Comparison of ENCODE assay signal across 9 mouse cellular contexts in genomic region chr2:94398138-94398970, GRCm38 (mm10). TPM values are rescaled to one million over a fixed set of nuclear protein-coding genes. Genes with fewer than 3 reads are reported as not detected.
DNase-seq lines count a peak whose midpoint lies in the region; ATAC-seq lines count a peak whose summit lies in the region.
"Had no signal": no experiment of that assay in that cellular context is flagged by ENCODE, and none has a peak within 500 bp of the region (broad histone marks: within the 10 kb centered on the region; RNA-seq: fewer than 3 reads in every experiment).

No protein-coding gene starts in this region.

- H3K9me3 ChIP-seq in forebrain, embryonic 14.5 days (replicated peaks; ENCODE audit: control insufficient read depth, low read length) = no peaks in the 10 kb centered on the region
- no peaks in the 10 kb centered on the region for H3K9me3 ChIP-seq in forebrain, embryonic 12.5 days
- no peaks in the 10 kb centered on the region for H3K9me3 ChIP-seq in heart, embryonic 15.5 days (replicated peaks)
- no peaks in the 10 kb centered on the region for H3K9me3 ChIP-seq in neural tube, embryonic 15.5 days (replicated peaks)
- H3K9me3 ChIP-seq: limb, embryonic 13.5 days had no signal

- peak overlapping the region; percentile 27; the same call in 1 of the 2 replicates for H3K27ac ChIP-seq in forebrain, embryonic 14.5 days (ENCODE audit: low read depth, low read length)
- no peak overlapping the region for H3K27ac ChIP-seq in forebrain, embryonic 12.5 days
- H3K27ac ChIP-seq in heart, embryonic 15.5 days = peak overlapping the region; percentile 43; the same call in 1 of the 2 replicates
- H3K27ac ChIP-seq in neural tube, embryonic 15.5 days (replicated peaks) = peak overlapping the region; percentile 60
- H3K27ac ChIP-seq: limb, embryonic 13.5 days had no signal

- peak; percentile 90 for ATAC-seq in forebrain, embryonic 14.5 days
- ATAC-seq in forebrain, embryonic 12.5 days (ENCODE audit: low FRiP score) = no peak
- no peak for ATAC-seq in heart, embryonic 15.5 days (replicated peaks; ENCODE audit: insufficient number of reproducible peaks, insufficient read depth, low FRiP score, low read depth)
- peak; percentile 81 for ATAC-seq in neural tube, embryonic 15.5 days (ENCODE audit: low FRiP score)
- ATAC-seq in granulocyte monocyte progenitor cell, adult 5-6 weeks (replicated peaks; ENCODE audit: poor library complexity, severe bottlenecking) = no peak

- 0 out of 2 replicates have a peak, but pooled peaks cover 3% of the 10 kb centered on the region for H3K4me1 ChIP-seq in forebrain, embryonic 14.5 days (ENCODE audit: control insufficient read depth, insufficient read depth, low read length)
- no peaks in the 10 kb centered on the region for H3K4me1 ChIP-seq in forebrain, embryonic 12.5 days
- H3K4me1 ChIP-seq in heart, embryonic 15.5 days (replicated peaks) = peaks cover 33% of the 10 kb centered on the region
- H3K4me1 ChIP-seq in neural tube, embryonic 15.5 days = peaks cover 26% of the 10 kb centered on the region
- H3K4me1 ChIP-seq: limb, embryonic 13.5 days had no signal

- no peak overlapping the region for H3K9ac ChIP-seq in forebrain, embryonic 14.5 days (ENCODE audit: low read length)
- H3K9ac ChIP-seq in forebrain, embryonic 12.5 days = no peak overlapping the region
- peak overlapping the region; percentile 29 for H3K9ac ChIP-seq in heart, embryonic 15.5 days
- no peak overlapping the region for H3K9ac ChIP-seq in neural tube, embryonic 15.5 days (replicated peaks)
- H3K9ac ChIP-seq: limb, embryonic 13.5 days had no signal

- H3K4me3 ChIP-seq in forebrain, embryonic 14.5 days (ENCODE audit: low read depth, low read length) = no peak overlapping the region
- H3K4me3 ChIP-seq in forebrain, embryonic 12.5 days (replicated peaks) = no peak overlapping the region
- H3K4me3 ChIP-seq in heart, embryonic 15.5 days = no peak overlapping the region
- H3K4me3 ChIP-seq in neural tube, embryonic 15.5 days (replicated peaks) = no peak overlapping the region
- H3K4me3 ChIP-seq: limb, embryonic 13.5 days had no signal

- H3K4me2 ChIP-seq in forebrain, embryonic 14.5 days (ENCODE audit: low read length) = no peak overlapping the region
- H3K4me2 ChIP-seq in forebrain, embryonic 12.5 days = no peak overlapping the region
- H3K4me2 ChIP-seq in heart, embryonic 15.5 days = no peak overlapping the region
- H3K4me2 ChIP-seq in neural tube, embryonic 15.5 days = no peak overlapping the region
- H3K4me2 ChIP-seq: limb, embryonic 13.5 days had no signal

- no peaks in the 10 kb centered on the region for H3K27me3 ChIP-seq in forebrain, embryonic 14.5 days (replicated peaks; ENCODE audit: control insufficient read depth, insufficient read depth, low read length)
- H3K27me3 ChIP-seq in forebrain, embryonic 12.5 days = no peaks in the 10 kb centered on the region
- H3K27me3 ChIP-seq in heart, embryonic 15.5 days = no peaks in the 10 kb centered on the region
- H3K27me3 ChIP-seq in neural tube, embryonic 15.5 days (replicated peaks) = no peaks in the 10 kb centered on the region
- H3K27me3 ChIP-seq: limb, embryonic 13.5 days had no signal

- H3K36me3 ChIP-seq in forebrain, embryonic 14.5 days (ENCODE audit: control insufficient read depth, insufficient read depth, low read length) = no peaks in the 10 kb centered on the region
- no peaks in the 10 kb centered on the region for H3K36me3 ChIP-seq in forebrain, embryonic 12.5 days (replicated peaks)
- H3K36me3 ChIP-seq in heart, embryonic 15.5 days = peaks cover 3% of the 10 kb centered on the region; the same call in 1 of the 2 replicates
- no peaks in the 10 kb centered on the region for H3K36me3 ChIP-seq in neural tube, embryonic 15.5 days
- H3K36me3 ChIP-seq: limb, embryonic 13.5 days had no signal

- WGBS in forebrain, embryonic 14.5 days = 64% methylated on average over 8 of the region's 8 CpGs
- 79% methylated on average over 8 of the region's 8 CpGs for WGBS in forebrain, embryonic 12.5 days
- 54% methylated on average over 8 of the region's 8 CpGs for WGBS in heart, embryonic 15.5 days
- WGBS in neural tube, embryonic 15.5 days = 55% methylated on average over 8 of the region's 8 CpGs

- DNase-seq in forebrain, embryonic 14.5 days (ENCODE audit: low spot score) = peak; percentile 68
- DNase-seq in cerebellum, postnatal 36 days = peak; percentile 75 to 78
- peak; percentile 27 for DNase-seq in left cerebral cortex, adult 11 months (ENCODE audit: low spot score)
- no peak for DNase-seq in B cell, adult 2 months

RNA-seq across cellular contexts. Expression of gene Ttc17, which starts 8.1 kb away (rescaled TPM):
- polyA plus RNA-seq in forebrain, embryonic 14.5 days (2014; fragmentation: Nextera tagmentation; extraction: Ambion mirVana) = 19.1 and 21.7 TPM in 2 replicates
- 19.1 and 19.2 TPM in 2 replicates for polyA plus RNA-seq in forebrain, embryonic 12.5 days (2016; fragmentation: Nextera tagmentation; extraction: Ambion mirVana)
- 14.6 and 16.0 TPM in 2 replicates for polyA plus RNA-seq in heart, embryonic 15.5 days (2015; fragmentation: Nextera tagmentation; extraction: Ambion mirVana)
- polyA plus RNA-seq in neural tube, embryonic 15.5 days (2015; fragmentation: Nextera tagmentation; extraction: Ambion mirVana) = 23.8 and 24.6 TPM in 2 replicates
- 31.3 and 36.9 TPM in 2 replicates for total RNA-seq in granulocyte monocyte progenitor cell, adult 5-6 weeks (2014; fragmentation: Nextera tagmentation)
- total RNA-seq in granulocyte monocyte progenitor cell, adult 5-6 weeks (2017) = 21.2 and 33.7 TPM in 2 replicates

RNA-seq across cellular contexts. Expression of gene Api5, which starts 39.6 kb away (rescaled TPM):
- 144 and 146 TPM in 2 replicates for polyA plus RNA-seq in forebrain, embryonic 14.5 days (2014; fragmentation: Nextera tagmentation; extraction: Ambion mirVana)
- 209 and 215 TPM in 2 replicates for polyA plus RNA-seq in forebrain, embryonic 12.5 days (2016; fragmentation: Nextera tagmentation; extraction: Ambion mirVana)
- polyA plus RNA-seq in heart, embryonic 15.5 days (2015; fragmentation: Nextera tagmentation; extraction: Ambion mirVana) = 70.0 and 84.7 TPM in 2 replicates
- polyA plus RNA-seq in neural tube, embryonic 15.5 days (2015; fragmentation: Nextera tagmentation; extraction: Ambion mirVana) = 89.5 and 104 TPM in 2 replicates
- total RNA-seq in granulocyte monocyte progenitor cell, adult 5-6 weeks (2014; fragmentation: Nextera tagmentation) = 93.1 and 107 TPM in 2 replicates
- 158 and 168 TPM in 2 replicates for total RNA-seq in granulocyte monocyte progenitor cell, adult 5-6 weeks (2017)

Comparison
In these comparisons a context has a peak if more than half of its experiments do, and no peak if none do; other contexts are left out.
1. ATAC-seq: peak in forebrain, embryonic 14.5 days (single experiment) and neural tube, embryonic 15.5 days (single experiment); none in forebrain, embryonic 12.5 days (single experiment), heart, embryonic 15.5 days (single experiment) and granulocyte monocyte progenitor cell, adult 5-6 weeks (single experiment).
2. DNase-seq: peak in forebrain, embryonic 14.5 days (single experiment), cerebellum, postnatal 36 days (2 of 2) and left cerebral cortex, adult 11 months (single experiment); none in B cell, adult 2 months (0 of 2).